Mouse (Mus musculus) left cerebral cortex, adult 2 months (tissue): ENCODE results near the gene Gfer. TPM values are rescaled to one million over a fixed set of nuclear protein-coding genes. Genes with fewer than 3 reads are reported as not detected.
A peak's percentile ranks its signal among the peaks of the same experiment; 100 is the strongest.
"Not testable (repeated sequence)": the region's sequence is repeated elsewhere in the genome, so short reads cannot be mapped to it uniquely, and the experiment has no call there.

Experiments
- DNase-seq, 2 experiments: peaks; one replicate each; pipeline ENCODE4 v3.0.0; 2021 to 2022; ENCODE audit warnings: low spot score in 2 of 2, mixed read lengths in 1 of 2; ENCODE audit errors: extremely low spot score in 1 of 2
- H3K27ac ChIP-seq: fragments of 200-600 bp; 2 replicates; pipeline ENCODE4 v1.8.1; 2022
- H3K4me3 ChIP-seq: fragments of 200-600 bp; 2 replicates; pipeline ENCODE4 v1.8.1; 2022
- CTCF ChIP-seq: fragments of 200-600 bp; IDR thresholded peaks from 2 replicates; pipeline ENCODE4 v1.8.1; 2022; ENCODE audit warnings: antibody characterized with exemption, mild to moderate bottlenecking, moderate library complexity
- intact Hi-C: fragments of 180-260 bp; cut with DNase I; formaldehyde crosslinking; loops from one replicate; pipeline ENCODE4 v1.15.1; 2025
- total RNA-seq, 2 experiments: library from RNA; stranded (reverse); gene quantifications; 2 replicates each; pipeline ENCODE4 v1.2.3; 2021

The Gfer gene
- total RNA-seq, 2 experiments from 2014 or later = 20.0 to 23.2 TPM

DNA sequence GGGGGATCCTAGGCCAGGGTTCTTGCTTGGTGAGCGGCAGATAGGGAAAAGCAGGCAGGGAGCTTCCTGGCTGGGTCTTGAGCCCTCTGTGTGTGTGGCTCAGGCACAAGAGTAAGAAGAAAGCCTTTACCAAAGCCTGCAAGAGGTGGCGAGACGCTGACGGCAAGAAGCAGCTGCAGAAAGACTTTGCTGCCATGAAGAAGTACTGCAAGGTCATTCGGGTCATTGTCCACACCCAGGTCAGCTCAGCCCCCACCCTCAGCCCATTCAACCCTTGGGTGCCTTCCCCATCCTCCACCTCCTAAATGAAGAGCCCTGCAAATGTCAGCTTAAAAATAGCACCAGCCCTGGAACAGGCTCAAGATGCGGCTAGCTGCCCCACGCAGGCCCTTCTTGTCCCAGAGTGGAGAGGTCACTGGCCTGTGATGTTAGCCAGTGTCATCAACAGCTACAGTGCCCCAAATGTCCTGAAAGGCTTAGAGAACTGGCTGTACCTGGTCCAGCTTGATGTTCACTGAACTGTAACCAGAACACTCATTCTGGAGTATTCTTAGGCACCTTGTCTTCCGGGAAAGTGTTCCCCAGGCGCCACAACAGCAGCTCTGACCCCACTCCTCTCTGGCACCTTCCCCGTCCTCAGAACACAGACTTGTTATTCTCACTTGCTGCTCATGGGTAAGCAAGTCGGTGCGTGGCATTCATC, 36.4 kb upstream of the Gfer start:
- Histone ChIP-seq H3K4me3 (no peak overlapping the region), H3K27ac (no peak overlapping the region)
- TF ChIP-seq CTCF = no peak
- intact Hi-C loops = no loop called here
- DNase-seq = no peak

DNA sequence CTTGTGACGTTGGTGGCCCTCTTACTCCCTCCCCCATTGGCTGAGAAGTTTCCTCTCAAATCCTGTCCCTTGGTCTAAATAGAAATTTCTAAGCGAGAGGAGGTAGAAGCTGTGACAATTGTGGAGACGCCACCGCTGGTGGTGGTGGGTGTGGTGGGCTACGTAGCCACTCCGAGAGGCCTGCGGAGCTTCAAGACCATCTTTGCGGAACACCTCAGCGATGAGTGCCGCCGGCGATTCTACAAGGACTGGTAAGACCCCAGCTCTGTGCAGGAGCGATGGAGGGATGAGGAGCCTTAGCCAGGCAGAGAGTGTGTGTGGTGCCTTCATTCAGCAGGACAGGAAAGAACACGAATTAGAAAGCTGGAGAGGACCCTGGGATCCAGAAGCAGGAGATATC, 34.8 kb upstream of the Gfer start:
- DNase-seq = no peak
- no peak overlapping the region for H3K4me3 ChIP-seq
- TF ChIP-seq CTCF = no peak
- no peak overlapping the region for H3K27ac ChIP-seq
- intact Hi-C loops = no loop called here

DNA sequence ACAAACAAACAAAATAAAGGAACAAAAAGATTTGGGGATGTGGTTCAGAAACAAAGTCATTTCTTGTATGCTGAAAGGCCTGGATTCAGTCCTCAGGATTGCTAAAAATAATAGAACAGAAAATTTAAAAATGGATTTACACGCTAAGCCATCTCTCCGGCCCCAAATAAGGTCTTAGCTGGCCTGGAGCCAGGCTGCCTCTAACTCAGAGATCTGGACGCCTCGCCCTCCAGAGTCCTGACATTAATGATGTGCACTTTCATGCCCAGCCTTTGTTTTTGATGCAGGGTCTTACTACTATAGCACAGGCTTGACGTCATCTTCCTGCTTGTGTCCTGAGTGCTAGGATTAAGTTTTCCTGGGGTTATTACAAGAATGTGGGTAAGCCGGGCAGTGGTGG, 33.1 kb upstream of the Gfer start:
- DNase-seq = no peak
- no peak overlapping the region for H3K27ac ChIP-seq
- intact Hi-C loops = no loop called here
- H3K4me3 ChIP-seq = no peak overlapping the region
- TF ChIP-seq CTCF = no peak

DNA sequence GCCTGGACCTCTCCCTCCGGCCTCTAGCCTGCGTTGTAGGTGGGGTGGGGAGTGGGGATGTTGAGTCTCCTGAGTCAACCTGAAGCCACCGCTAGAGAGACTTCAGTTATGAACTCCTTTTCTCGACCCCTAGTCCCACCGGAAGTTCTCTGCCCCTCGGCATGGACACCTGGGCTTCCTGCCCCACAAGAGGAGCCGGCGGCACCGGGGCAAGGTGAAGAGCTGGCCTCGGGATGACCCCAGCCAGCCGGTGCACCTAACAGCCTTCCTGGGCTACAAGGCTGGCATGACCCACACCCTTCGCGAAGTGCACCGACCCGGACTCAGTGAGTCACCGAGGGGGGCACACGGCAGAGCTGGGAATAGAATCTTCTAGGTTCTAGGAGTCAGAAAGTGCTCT, 32.2 kb upstream of the Gfer start:
- Histone ChIP-seq H3K4me3 (no peak overlapping the region), H3K27ac (no peak overlapping the region)
- TF ChIP-seq CTCF = no peak
- DNase-seq = peak in 1 of 2 experiments; percentile 6
- intact Hi-C loops = no loop called here

DNA sequence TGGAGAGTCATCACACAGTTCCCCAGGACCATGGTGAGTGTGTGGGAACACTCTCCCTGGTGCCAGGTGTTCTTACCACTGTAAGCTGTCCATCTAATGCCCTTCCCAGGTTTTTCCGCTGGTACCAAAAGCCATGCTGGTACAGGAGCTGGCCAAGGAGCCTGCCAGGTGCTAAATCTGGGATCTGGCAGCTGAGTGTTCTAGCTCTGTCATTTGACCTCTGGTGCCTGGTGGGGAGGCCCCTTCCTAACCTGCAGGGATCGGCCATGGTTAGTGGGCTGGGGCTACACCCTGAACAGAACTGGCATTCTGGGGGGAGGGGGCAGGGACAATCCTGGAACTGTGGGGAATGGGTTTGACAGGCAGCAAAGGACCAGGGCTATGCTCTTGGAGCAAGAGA, 31.7 kb upstream of the Gfer start, which contains the start of gene Rpl3l:
Rpl3l (plus strand) TSS at position 203 of the 400 bp plus-strand sequence.
- Histone ChIP-seq H3K4me3 (no peak within 1 kb of the TSS), H3K27ac (no peak within 1 kb of the TSS)
- intact Hi-C loops = no loop called here
- DNase-seq = peak in 1 of 2 experiments; percentile 6
- TF ChIP-seq CTCF = no peak

DNA sequence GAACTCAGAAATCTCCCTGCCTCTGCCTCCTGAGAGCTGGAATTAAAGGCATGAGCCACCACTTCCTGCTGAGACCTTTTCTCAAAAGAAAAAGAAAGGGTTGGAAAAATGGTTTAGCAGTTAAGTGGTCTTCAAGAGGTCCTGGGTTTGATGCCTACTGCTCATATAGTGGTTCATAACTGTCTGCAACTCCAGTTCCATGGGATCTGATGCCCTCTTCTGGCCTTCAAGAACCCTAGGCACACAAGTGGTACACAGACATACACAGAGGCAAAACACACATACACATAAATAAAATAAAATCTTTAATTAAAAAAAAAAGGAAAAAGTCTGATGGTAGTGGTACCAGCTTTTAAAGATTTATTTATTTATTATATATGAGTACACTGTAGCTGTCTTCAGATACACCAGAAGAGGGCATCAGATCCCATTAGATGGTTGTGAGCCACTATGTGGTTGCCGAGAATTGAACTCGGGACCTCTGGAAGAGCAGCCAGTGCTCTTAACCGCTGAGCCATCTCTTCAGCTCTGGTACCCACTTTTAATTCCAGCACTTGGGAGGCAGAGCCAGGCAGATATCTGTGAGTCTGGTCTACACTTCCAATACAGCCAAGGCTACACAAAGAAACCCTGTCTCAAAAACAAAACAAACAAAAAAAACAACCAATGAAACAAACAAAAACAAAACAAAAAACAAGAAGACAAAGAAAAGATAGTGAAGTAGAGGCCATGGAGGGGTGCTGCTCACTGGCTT, 29.9 kb upstream of the Gfer start:
- no peak for DNase-seq
- no peak; the same call in 1 of the 2 replicates for TF ChIP-seq CTCF
- Histone ChIP-seq H3K27ac (no peak overlapping the region), H3K4me3 (no peak overlapping the region)
- intact Hi-C loops = no loop called here

DNA sequence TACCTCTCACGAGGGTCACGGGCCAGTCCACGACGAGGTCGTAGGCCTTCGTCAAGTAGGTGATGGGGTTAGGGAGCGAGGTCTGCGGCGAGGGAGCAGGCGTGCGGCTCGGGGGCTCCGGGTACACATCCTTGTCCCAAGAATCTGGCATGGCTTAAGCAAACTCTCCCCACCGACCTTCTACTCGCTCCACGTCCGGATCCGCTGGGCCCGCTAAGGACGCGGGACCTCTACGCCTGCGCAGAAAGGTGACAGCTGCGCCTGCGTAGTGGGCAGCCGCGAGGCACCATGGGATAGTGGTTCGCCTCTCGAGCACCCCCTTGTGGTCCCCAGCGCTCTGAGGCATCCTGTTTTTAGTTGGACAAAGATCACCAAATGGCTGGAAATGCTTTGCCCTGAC, 28.2 kb upstream of the Gfer start, which contains the start of gene Ndufb10:
Ndufb10 (minus strand) TSS at position 295 of the 400 bp plus-strand sequence.
- TF ChIP-seq CTCF = peak; percentile 97
- Histone ChIP-seq H3K27ac (peak within 1 kb of the TSS; percentile 98), H3K4me3 (peak within 1 kb of the TSS; percentile 87)
- DNase-seq = peak; percentile 93 to 98
- intact Hi-C loops = no loop called here

DNA sequence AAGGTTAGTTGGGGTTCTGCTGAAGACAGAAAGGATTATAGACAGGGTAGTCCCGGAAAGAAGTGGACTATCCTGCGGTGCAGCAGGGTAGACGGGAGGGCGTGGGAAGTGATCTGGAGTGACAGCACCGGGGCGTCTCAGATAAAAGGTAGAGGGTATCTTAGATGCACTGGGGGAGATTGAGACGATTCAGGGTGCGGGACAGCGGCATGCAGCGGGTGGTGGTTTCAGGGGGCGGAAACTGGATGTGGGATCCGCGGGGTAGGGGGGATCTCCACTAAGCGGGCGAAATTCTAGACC, 27.9 kb upstream of the Gfer start:
- peak overlapping the region; percentile 87 for H3K4me3 ChIP-seq
- no peak for DNase-seq
- H3K27ac ChIP-seq = peak overlapping the region; percentile 98
- no peak for TF ChIP-seq CTCF
- intact Hi-C loops = no loop called here

DNA sequence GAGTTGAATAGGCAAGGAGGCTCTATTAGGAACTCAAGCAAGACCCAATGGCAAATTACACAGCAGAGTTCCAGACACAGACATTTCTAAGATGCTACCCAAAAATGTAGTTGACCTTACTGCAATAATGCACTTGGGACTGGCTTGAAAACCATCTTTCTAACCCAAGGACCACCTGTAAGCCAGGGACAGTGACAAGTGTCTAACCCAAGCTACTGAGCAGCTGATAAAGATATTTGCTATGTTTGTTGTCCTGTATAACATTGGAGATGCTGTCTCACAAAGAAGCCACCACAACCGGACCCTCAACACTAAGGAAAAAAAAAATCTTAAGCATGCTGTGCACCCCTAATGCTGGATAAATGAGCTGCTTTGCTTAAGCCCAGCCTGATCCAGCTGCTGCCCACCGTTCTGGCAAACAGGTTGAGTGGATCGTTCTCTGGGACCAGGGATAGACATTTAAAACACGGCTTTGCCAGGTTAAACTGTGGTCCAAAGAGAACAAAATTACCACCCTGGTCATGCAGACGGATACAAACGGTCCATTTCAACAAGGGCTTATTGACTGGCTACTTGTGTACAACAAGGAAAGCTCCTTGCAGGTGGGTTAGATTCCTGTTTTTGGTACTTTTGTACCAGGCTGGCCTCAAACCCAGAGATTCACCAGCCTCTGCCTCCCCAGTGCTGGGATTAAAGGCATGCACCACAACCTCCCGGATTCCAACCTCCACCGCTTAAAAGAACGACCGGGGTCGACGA, 27.3 kb upstream of the Gfer start:
- peak in 1 of 2 experiments; percentile 7 for DNase-seq
- no peak for TF ChIP-seq CTCF
- intact Hi-C loops = no loop called here
- peak overlapping the region; percentile 87 for H3K4me3 ChIP-seq
- peak overlapping the region; percentile 98 for H3K27ac ChIP-seq

DNA sequence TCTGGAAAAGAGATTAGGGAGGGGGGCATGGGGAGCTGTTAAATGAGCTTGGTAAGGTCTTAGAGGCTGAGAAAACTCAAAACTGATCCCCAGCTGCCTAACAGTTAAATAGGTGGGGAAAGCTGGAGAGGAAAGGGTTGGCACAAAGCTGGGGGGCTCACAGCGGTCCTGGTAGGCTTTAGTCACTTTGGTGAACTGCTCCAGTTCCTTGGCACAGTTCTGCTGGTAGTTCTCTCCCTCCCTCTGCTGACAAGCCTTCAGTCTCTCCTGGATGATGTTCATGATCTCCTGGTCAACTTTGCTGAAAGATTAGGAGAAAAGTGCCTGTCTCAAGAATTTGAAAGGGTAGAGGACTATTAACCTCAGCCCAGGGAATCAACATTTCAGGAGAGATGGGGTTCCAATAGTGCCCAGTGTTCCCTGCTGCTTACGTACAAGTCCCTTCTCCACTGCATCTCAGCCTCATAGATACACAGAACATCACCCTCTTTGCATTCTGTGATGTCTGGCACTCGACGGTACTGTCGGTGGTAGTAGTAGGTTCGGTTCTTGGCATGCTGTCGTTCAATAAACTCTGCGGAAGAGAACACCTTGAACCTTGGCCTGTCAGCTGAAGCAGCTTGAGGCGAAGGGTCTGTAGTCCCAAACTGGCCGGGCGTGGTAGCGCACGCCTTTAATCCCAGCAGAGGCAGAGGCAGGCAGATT, 26.4 kb upstream of the Gfer start:
- Histone ChIP-seq H3K27ac (no peak overlapping the region), H3K4me3 (no peak overlapping the region)
- TF ChIP-seq CTCF = no peak
- DNase-seq = no peak
- intact Hi-C loops = no loop called here

DNA sequence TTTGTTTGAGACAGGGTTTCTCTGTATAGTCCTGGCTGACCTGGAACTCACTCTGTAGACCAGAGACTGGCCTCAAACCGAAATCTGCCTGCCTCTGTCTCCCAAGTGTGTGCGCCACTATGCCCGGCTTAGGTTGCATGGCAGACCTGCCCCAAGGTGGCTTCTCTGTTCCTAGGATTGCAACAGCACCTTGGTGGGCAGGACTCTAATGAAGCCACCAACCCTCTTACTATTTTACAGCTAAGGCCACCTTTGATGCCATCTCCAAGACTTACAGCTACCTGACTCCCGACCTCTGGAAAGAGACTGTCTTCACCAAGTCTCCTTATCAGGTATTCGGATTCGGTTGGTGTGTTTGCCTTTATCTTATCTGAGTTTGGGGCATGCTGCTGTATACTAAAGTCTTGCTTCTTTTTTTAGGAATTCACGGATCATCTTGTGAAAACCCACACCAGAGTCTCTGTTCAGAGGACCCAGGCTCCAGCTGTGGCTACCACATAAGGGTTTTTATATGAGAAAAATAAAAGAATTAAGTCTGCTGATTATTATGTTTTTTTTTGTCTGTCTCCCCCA, 25.5 kb upstream of the Gfer start:
- DNase-seq = peak in 1 of 2 experiments; percentile 7
- intact Hi-C loops, H3K27ac ChIP-seq: not testable (repeated sequence)
- H3K4me3 ChIP-seq = 0 out of 2 replicates have a peak overlapping the region, but pooled peaks have one; percentile 11

DNA sequence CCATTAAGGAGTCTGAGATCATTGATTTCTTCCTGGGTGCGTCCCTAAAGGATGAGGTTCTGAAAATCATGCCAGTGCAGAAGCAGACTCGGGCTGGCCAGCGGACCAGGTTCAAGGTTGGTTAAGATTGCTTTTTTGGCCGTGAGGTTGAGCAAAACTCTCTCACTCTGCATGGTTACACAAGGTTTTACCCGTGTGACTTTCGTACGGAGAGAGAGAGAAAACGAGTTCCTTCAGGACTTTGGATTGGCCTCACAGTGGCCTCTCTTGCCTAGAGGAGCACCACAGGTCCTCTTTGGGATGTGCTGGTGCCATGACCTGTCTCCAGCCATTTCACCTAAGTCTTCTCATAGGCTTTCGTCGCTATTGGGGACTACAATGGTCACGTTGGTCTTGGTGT, 24.7 kb upstream of the Gfer start:
- DNase-seq = peak in 1 of 2 experiments; percentile 5
- H3K4me3 ChIP-seq = peak overlapping the region; percentile 77
- intact Hi-C loops = not testable (repeated sequence)
- H3K27ac ChIP-seq = peak overlapping the region; percentile 84
